Mouse (Mus musculus): Measurements from ENCODE around the gene Fbxl7.

- no peak for TF ChIP-seq CTCF (IDR thresholded peaks at IDR 0.05; ENCODE audit: low read depth, low read length)
- no peak for TF ChIP-seq POLR2A (IDR thresholded peaks at IDR 0.05; ENCODE audit: borderline replicate concordance, low read depth, low read length)
Observed at GRCm38 (mm10) chr15:26718390-26719036, 176.9 kb downstream of the Fbxl7 start.

Measured in bone marrow macrophage, adult 2 months (primary cell).